Mouse (Mus musculus): Measurements from ENCODE around the gene Lamb1. TPM values are rescaled to one million over a fixed set of nuclear protein-coding genes. Genes with fewer than 3 reads are reported as not detected.
A peak's percentile ranks its signal among the peaks of the same experiment; 100 is the strongest.

Lamb1 gene
- polyA plus RNA-seq, 1 experiment from 2014 or later = 32.4 TPM

DNA sequence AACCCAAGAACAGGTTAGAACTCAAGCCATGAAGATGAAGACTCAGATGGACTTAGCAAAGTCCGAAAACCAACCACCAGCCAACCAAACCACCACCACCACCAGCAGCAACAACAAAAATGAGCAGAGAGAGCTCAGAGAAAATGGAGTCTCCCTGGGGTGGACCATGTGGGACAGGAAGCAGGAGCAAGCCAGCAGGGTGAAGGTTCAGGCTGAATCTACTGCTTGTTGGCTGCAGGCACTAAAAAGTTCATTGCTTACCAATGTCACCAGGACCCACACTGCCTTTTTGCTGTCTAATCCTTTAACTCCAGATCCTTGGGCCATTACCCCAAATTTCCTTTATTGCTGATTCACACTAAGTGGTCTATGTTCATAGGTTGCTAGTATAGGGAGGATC, 32.4 kb upstream of the Lamb1 start:
- no peak for DNase-seq (ENCODE audit: low spot score)
- Histone ChIP-seq H3K9ac (ENCODE audit: low read length) (no peak overlapping the region), H3K27ac (ENCODE audit: low read depth, low read length) (no peak overlapping the region), H3K4me3 (ENCODE audit: low read depth, low read length) (no peak overlapping the region), H3K4me1 (ENCODE audit: control insufficient read depth, insufficient read depth, low read length) (no peaks in the 10 kb centered on the region), H3K4me2 (ENCODE audit: low read depth) (no peak overlapping the region), H3K27me3 (ENCODE audit: control insufficient read depth, insufficient read depth, low read length) (no peaks in the 10 kb centered on the region), H3K36me3 (ENCODE audit: control insufficient read depth, insufficient read depth, low read length) (no peaks in the 10 kb centered on the region), H3K9me3 (ENCODE audit: control insufficient read depth, low read length) (no peaks in the 10 kb centered on the region)
- 90% methylated on average over 1 of the region's 1 CpGs for WGBS
- ATAC-seq (ENCODE audit: insufficient read depth, low FRiP score, low TSS enrichment) = no peak

DNA sequence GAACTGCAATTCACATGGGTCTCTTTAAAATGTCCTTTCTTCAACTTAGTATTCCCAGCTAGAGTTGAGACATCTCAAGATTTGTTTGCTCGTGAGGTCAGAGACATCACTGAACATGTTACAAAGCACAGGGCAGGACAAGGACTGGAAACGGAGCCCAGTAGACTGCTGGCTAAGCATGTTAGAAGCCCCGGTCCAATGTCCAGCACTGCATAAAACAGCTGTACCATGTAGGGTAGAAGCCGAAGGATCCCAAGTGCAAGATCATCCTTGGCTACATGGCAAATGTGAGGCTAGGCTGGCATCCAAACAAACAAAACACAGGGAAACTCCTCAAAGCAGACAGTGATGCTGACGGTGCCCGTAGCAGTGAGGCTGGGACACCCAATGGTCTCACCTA, 30.0 kb upstream of the Lamb1 start:
- no peaks in the 10 kb centered on the region for H3K27me3 ChIP-seq (ENCODE audit: control insufficient read depth, insufficient read depth, low read length)
- H3K27ac ChIP-seq (ENCODE audit: low read depth, low read length) = no peak overlapping the region
- no peaks in the 10 kb centered on the region for H3K9me3 ChIP-seq (ENCODE audit: control insufficient read depth, low read length)
- H3K36me3 ChIP-seq (ENCODE audit: control insufficient read depth, insufficient read depth, low read length) = no peaks in the 10 kb centered on the region
- H3K9ac ChIP-seq (ENCODE audit: low read length) = no peak overlapping the region
- no peak overlapping the region for H3K4me3 ChIP-seq (ENCODE audit: low read depth, low read length)
- H3K4me1 ChIP-seq (ENCODE audit: control insufficient read depth, insufficient read depth, low read length) = no peaks in the 10 kb centered on the region
- H3K4me2 ChIP-seq (ENCODE audit: low read depth) = no peak overlapping the region
- ATAC-seq (ENCODE audit: insufficient read depth, low FRiP score, low TSS enrichment) (no peak), DNase-seq (ENCODE audit: low spot score) (no peak)
- 93% methylated on average over 6 of the region's 6 CpGs for WGBS

- H3K4me3 ChIP-seq (ENCODE audit: low read depth, low read length) = no peak overlapping the region
- no peaks in the 10 kb centered on the region for H3K27me3 ChIP-seq (ENCODE audit: control insufficient read depth, insufficient read depth, low read length)
- DNase-seq (ENCODE audit: low spot score) (peak; percentile 29), ATAC-seq (ENCODE audit: insufficient read depth, low FRiP score, low TSS enrichment) (no peak)
- H3K4me2 ChIP-seq (ENCODE audit: low read depth) = no peak overlapping the region
- H3K4me1 ChIP-seq (ENCODE audit: control insufficient read depth, insufficient read depth, low read length) = no peaks in the 10 kb centered on the region
- H3K27ac ChIP-seq (ENCODE audit: low read depth, low read length) = no peak overlapping the region
- no peaks in the 10 kb centered on the region for H3K9me3 ChIP-seq (ENCODE audit: control insufficient read depth, low read length)
- no peak overlapping the region for H3K9ac ChIP-seq (ENCODE audit: low read length)
- no peaks in the 10 kb centered on the region for H3K36me3 ChIP-seq (ENCODE audit: control insufficient read depth, insufficient read depth, low read length)
- 52% methylated on average over 12 of the region's 12 CpGs for WGBS
Measured at GRCm38 (mm10) chr12:31236861-31237595, 28.0 kb upstream of the Lamb1 start.

DNA sequence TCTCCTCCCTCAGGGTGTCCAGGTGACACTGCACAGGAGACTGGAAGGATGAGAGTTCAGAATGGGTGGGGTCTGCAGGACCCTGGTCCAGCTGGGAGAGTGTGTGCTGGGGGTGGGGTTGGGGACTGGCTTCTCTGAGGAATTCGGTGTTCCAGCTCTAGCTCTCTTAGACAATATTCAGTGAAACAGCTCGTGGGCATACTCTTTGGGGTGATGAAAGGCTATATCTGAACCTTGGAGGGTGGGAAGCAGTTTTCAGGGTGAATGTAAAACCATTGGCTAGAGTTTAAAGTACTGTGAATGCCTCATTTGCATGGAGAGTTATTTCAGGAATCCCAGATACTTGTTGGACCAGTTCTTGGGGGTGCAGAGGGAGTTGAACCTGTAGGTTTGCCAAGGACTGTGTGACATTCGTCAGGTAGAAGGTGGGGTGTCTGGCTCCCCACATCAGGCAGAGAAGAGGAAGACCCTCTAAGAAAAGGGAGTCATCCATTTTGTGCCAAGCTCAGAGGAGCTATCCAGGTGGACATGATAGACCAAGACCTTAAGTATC, 25.9 kb upstream of the Lamb1 start:
- H3K36me3 ChIP-seq (ENCODE audit: control insufficient read depth, insufficient read depth, low read length) = no peaks in the 10 kb centered on the region
- H3K4me2 ChIP-seq (ENCODE audit: low read depth) = no peak overlapping the region
- H3K4me3 ChIP-seq (ENCODE audit: low read depth, low read length) = no peak overlapping the region
- no peak overlapping the region for H3K9ac ChIP-seq (ENCODE audit: low read length)
- 82% methylated on average over 3 of the region's 3 CpGs for WGBS
- H3K27ac ChIP-seq (ENCODE audit: low read depth, low read length) = no peak overlapping the region
- no peak for ATAC-seq (ENCODE audit: insufficient read depth, low FRiP score, low TSS enrichment)
- no peaks in the 10 kb centered on the region for H3K4me1 ChIP-seq (ENCODE audit: control insufficient read depth, insufficient read depth, low read length)
- no peak for DNase-seq (ENCODE audit: low spot score)
- no peaks in the 10 kb centered on the region for H3K27me3 ChIP-seq (ENCODE audit: control insufficient read depth, insufficient read depth, low read length)
- H3K9me3 ChIP-seq (ENCODE audit: control insufficient read depth, low read length) = no peaks in the 10 kb centered on the region

DNA sequence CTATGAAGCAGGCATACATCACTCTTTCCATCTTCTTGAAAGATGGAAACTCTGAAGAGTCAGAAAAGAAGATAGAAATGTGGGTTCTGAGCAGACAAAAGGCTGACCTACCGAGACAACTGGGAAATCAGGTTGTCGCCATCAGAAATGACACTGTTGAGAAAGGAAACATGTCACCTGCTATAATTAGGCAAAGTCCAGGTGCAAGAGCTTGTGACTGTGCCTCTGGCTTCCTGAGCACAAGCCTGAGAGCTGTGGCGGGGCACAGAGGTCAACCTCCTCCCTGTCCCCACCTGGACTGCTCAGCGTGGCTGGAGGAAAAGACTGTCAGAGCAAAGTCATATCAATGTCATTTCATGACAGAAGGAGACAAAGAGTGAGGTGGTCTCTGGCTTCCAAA, 25.2 kb upstream of the Lamb1 start:
- DNase-seq (ENCODE audit: low spot score) (no peak), ATAC-seq (ENCODE audit: insufficient read depth, low FRiP score, low TSS enrichment) (no peak)
- no peaks in the 10 kb centered on the region for H3K4me1 ChIP-seq (ENCODE audit: control insufficient read depth, insufficient read depth, low read length)
- H3K4me3 ChIP-seq (ENCODE audit: low read depth, low read length) = no peak overlapping the region
- H3K27me3 ChIP-seq (ENCODE audit: control insufficient read depth, insufficient read depth, low read length) = no peaks in the 10 kb centered on the region
- no peak overlapping the region for H3K27ac ChIP-seq (ENCODE audit: low read depth, low read length)
- no peak overlapping the region for H3K9ac ChIP-seq (ENCODE audit: low read length)
- H3K4me2 ChIP-seq (ENCODE audit: low read depth) = no peak overlapping the region
- no peaks in the 10 kb centered on the region for H3K36me3 ChIP-seq (ENCODE audit: control insufficient read depth, insufficient read depth, low read length)
- no peaks in the 10 kb centered on the region for H3K9me3 ChIP-seq (ENCODE audit: control insufficient read depth, low read length)
- WGBS = 68% methylated on average over 4 of the region's 4 CpGs

DNA sequence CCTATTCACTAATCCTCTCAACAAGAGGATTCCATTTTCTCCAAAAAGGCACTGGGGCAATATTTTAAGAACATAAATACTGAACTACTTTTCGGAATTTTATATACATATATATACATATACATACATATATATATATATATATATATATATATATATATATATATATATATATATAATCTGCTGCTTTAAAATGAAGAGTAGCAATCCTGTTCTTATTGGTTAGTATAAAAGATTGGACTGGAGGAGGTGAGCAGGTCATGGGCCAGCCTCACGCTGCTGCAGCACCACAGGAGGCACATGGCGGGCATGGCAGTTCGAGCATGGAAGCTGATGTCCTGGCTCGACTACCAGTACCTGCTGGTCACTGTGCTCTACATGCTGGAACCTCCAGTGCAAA, 24.6 kb upstream of the Lamb1 start, which contains the start of gene Gm6993:
Gene Gm6993, plus strand, starts transcription at position 301 of the 400 bp plus-strand sequence.
- 85% methylated on average over 5 of the region's 5 CpGs for WGBS
- no peaks in the 10 kb centered on the region for H3K36me3 ChIP-seq (ENCODE audit: control insufficient read depth, insufficient read depth, low read length)

GRCm38 (mm10) chr12:31241595-31242342, 23.3 kb upstream of the Lamb1 start:
- H3K9ac ChIP-seq (ENCODE audit: low read length) = no peak overlapping the region
- no peak overlapping the region for H3K4me3 ChIP-seq (ENCODE audit: low read depth, low read length)
- H3K27ac ChIP-seq (ENCODE audit: low read depth, low read length) = no peak overlapping the region
- ATAC-seq (ENCODE audit: insufficient read depth, low FRiP score, low TSS enrichment) = no peak
- no peak for DNase-seq (ENCODE audit: low spot score)
- H3K4me1 ChIP-seq (ENCODE audit: control insufficient read depth, insufficient read depth, low read length) = no peaks in the 10 kb centered on the region
- no peaks in the 10 kb centered on the region for H3K36me3 ChIP-seq (ENCODE audit: control insufficient read depth, insufficient read depth, low read length)
- H3K9me3 ChIP-seq (ENCODE audit: control insufficient read depth, low read length) = no peaks in the 10 kb centered on the region
- 86% methylated on average over 6 of the region's 6 CpGs for WGBS
- no peak overlapping the region for H3K4me2 ChIP-seq (ENCODE audit: low read depth)
- no peaks in the 10 kb centered on the region for H3K27me3 ChIP-seq (ENCODE audit: control insufficient read depth, insufficient read depth, low read length)

More for the DNA sequence above, 24.6 kb upstream of the Lamb1 start, which contains the start of gene Gm6993:
- ATAC-seq (ENCODE audit: insufficient read depth, low FRiP score, low TSS enrichment) (no peak), DNase-seq (ENCODE audit: low spot score) (no peak)
- no peak within 1 kb of the TSS for H3K27ac ChIP-seq (ENCODE audit: low read depth, low read length)
- H3K9ac ChIP-seq (ENCODE audit: low read length) = no peak within 1 kb of the TSS
- H3K4me2 ChIP-seq (ENCODE audit: low read depth) = no peak within 1 kb of the TSS
- H3K27me3 ChIP-seq (ENCODE audit: control insufficient read depth, insufficient read depth, low read length) = no peaks in the 10 kb centered on the region
- no peaks in the 10 kb centered on the region for H3K4me1 ChIP-seq (ENCODE audit: control insufficient read depth, insufficient read depth, low read length)
- no peaks in the 10 kb centered on the region for H3K9me3 ChIP-seq (ENCODE audit: control insufficient read depth, low read length)
- H3K4me3 ChIP-seq (ENCODE audit: low read depth, low read length) = no peak within 1 kb of the TSS

GRCm38 (mm10) chr12:31244001-31244400, 21.0 kb upstream of the Lamb1 start:
- DNase-seq (ENCODE audit: low spot score) = no peak
- WGBS = 89% methylated on average over 2 of the region's 2 CpGs
- H3K4me2 ChIP-seq (ENCODE audit: low read depth) = no peak overlapping the region

More at GRCm38 (mm10) chr12:31244001-31244400, 21.0 kb upstream of the Lamb1 start:
- ATAC-seq (ENCODE audit: insufficient read depth, low FRiP score, low TSS enrichment) = no peak
- Histone ChIP-seq H3K27ac (ENCODE audit: low read depth, low read length) (no peak overlapping the region), H3K4me3 (ENCODE audit: low read depth, low read length) (no peak overlapping the region), H3K9me3 (ENCODE audit: control insufficient read depth, low read length) (no peaks in the 10 kb centered on the region), H3K4me1 (ENCODE audit: control insufficient read depth, insufficient read depth, low read length) (peaks cover 3% of the 10 kb centered on the region; the same call in 1 of the 2 replicates), H3K9ac (ENCODE audit: low read length) (no peak overlapping the region), H3K27me3 (ENCODE audit: control insufficient read depth, insufficient read depth, low read length) (no peaks in the 10 kb centered on the region), H3K36me3 (ENCODE audit: control insufficient read depth, insufficient read depth, low read length) (no peaks in the 10 kb centered on the region)
